Mouse (Mus musculus): Measurements from ENCODE around the gene Art5. TPM values are rescaled to one million over a fixed set of nuclear protein-coding genes. Genes with fewer than 3 reads are reported as not detected.

Gene Art5
- polyA plus RNA-seq (2015; fragmentation: Nextera tagmentation; extraction: Ambion mirVana): 0.07 and 0.32 TPM in 2 replicates

GRCm38 (mm10) chr7:102109171-102109570 is at the start of gene Art5:
Gene Art5 (minus strand): TSS chr7:102109489.
- H3K4me1 ChIP-seq (replicated peaks): peaks cover 13% of the 10 kb centered on the region
- no peaks in the 10 kb centered on the region for H3K36me3 ChIP-seq
- ATAC-seq (ENCODE audit: low read depth): no peak
- no peak within 1 kb of the TSS for H3K9ac ChIP-seq
- no peaks in the 10 kb centered on the region for H3K27me3 ChIP-seq
- no peaks in the 10 kb centered on the region for H3K9me3 ChIP-seq (replicated peaks)
- no peak for DNase-seq
- WGBS (ENCODE audit: insufficient replicate concordance): 71% methylated on average over 7 of the region's 7 CpGs
- H3K27ac ChIP-seq: no peak within 1 kb of the TSS; the same call in 1 of the 2 replicates
- H3K4me3 ChIP-seq (replicated peaks): no peak within 1 kb of the TSS
- H3K4me2 ChIP-seq: no peak within 1 kb of the TSS

GRCm38 (mm10) chr7:102153691-102154090 is 44.4 kb upstream of the Art5 start:
- Histone ChIP-seq H3K27me3 (no peaks in the 10 kb centered on the region), H3K4me2 (no peak overlapping the region), H3K9me3 (replicated peaks) (no peaks in the 10 kb centered on the region), H3K4me1 (replicated peaks) (no peaks in the 10 kb centered on the region), H3K36me3 (peaks cover 57% of the 10 kb centered on the region), H3K4me3 (replicated peaks) (no peak overlapping the region), H3K27ac (no peak overlapping the region), H3K9ac (no peak overlapping the region)
- WGBS (ENCODE audit: insufficient replicate concordance): 82% methylated on average over 5 of the region's 5 CpGs
- DNase-seq (no peak), ATAC-seq (ENCODE audit: low read depth) (no peak)

DNA sequence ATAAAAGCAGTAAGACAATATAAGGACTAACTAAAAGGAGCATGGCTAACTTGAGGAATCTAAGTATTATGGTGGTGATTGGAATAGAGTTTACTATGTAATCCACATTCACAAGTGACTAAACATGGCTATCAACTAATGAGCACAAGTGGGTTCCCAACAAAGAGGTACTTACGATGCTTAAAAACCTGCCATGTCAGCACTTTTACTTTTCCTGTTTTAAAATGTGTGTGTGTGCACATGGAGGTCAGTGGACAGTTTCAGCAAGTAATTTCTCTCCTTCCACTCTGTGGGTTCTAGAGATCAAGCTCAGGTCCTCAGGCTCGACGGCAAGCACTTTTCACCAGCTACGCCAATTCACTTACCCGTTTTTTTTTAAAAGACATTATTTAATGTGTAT is 28.6 kb upstream of the Art5 start:
- Histone ChIP-seq H3K27me3 (no peaks in the 10 kb centered on the region), H3K4me1 (replicated peaks) (no peaks in the 10 kb centered on the region), H3K9me3 (replicated peaks) (no peaks in the 10 kb centered on the region), H3K9ac (no peak overlapping the region), H3K27ac (no peak overlapping the region), H3K4me2 (no peak overlapping the region), H3K4me3 (replicated peaks) (no peak overlapping the region), H3K36me3 (peaks cover 81% of the 10 kb centered on the region)
- 92% methylated on average over 5 of the region's 5 CpGs for WGBS (ENCODE audit: insufficient replicate concordance)
- ATAC-seq (ENCODE audit: low read depth) (no peak), DNase-seq (no peak)

DNA sequence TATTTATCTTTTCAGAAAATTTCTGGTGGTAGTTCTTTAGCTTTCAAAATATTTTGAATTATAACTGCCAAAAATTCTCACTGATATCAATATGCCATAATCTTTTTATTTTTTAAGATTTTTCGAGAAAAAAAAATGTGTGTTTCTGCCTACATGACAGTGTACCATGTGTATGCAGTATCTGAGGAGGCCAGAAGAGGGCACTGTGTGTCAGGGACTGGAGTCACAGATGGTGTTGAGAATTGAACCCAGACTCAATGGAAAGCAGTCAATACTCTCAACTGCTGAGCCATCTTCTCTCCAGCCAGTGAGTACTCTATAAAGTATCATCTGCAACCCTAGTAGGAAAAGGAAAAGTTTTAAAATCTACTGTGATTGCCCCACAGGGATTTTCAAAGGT is 28.2 kb upstream of the Art5 start:
- Histone ChIP-seq H3K4me3 (replicated peaks) (no peak overlapping the region), H3K4me2 (no peak overlapping the region), H3K27me3 (no peaks in the 10 kb centered on the region), H3K4me1 (replicated peaks) (no peaks in the 10 kb centered on the region), H3K9ac (no peak overlapping the region), H3K27ac (no peak overlapping the region), H3K9me3 (replicated peaks) (no peaks in the 10 kb centered on the region), H3K36me3 (peaks cover 83% of the 10 kb centered on the region)
- 66% methylated on average over 1 of the region's 1 CpGs for WGBS (ENCODE audit: insufficient replicate concordance)
- DNase-seq: peak; percentile 37
- no peak for ATAC-seq (ENCODE audit: low read depth)

GRCm38 (mm10) chr7:102132395-102132794 is 23.1 kb upstream of the Art5 start:
- no peaks in the 10 kb centered on the region for H3K27me3 ChIP-seq
- DNase-seq (no peak), ATAC-seq (ENCODE audit: low read depth) (no peak)
- no peak overlapping the region for H3K4me3 ChIP-seq (replicated peaks)
- 90% methylated on average over 4 of the region's 4 CpGs for WGBS (ENCODE audit: insufficient replicate concordance)
- no peaks in the 10 kb centered on the region for H3K4me1 ChIP-seq (replicated peaks)
- H3K36me3 ChIP-seq: peaks cover 82% of the 10 kb centered on the region
- H3K9ac ChIP-seq: no peak overlapping the region
- no peaks in the 10 kb centered on the region for H3K9me3 ChIP-seq (replicated peaks)
- no peak overlapping the region for H3K27ac ChIP-seq
- no peak overlapping the region for H3K4me2 ChIP-seq

DNA sequence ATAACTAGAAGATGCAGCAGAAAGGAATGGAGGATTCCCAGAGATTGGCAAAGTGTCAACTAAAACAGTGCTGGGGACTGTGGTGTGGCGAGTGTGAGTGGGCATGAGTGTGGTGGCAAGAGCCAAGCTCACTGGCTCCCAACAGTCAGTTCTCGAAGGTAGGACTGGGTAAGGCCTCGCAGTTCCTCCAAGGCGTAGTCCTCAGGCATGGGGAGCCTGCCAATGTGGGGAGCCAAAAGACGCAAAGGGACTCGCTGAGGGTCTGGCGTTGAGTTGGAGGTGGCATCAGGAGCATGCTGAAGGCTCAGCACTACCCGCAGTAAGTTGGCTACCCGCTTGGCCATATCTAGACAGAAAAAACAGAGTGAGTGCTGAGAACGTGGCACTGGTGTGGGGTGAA is 11.0 kb upstream of the Art5 start:
- peaks cover 74% of the 10 kb centered on the region for H3K36me3 ChIP-seq
- 84% methylated on average over 10 of the region's 10 CpGs for WGBS (ENCODE audit: insufficient replicate concordance)
- ATAC-seq (ENCODE audit: low read depth) (no peak), DNase-seq (no peak)
- no peak overlapping the region for H3K27ac ChIP-seq
- no peaks in the 10 kb centered on the region for H3K9me3 ChIP-seq (replicated peaks)
- H3K27me3 ChIP-seq: no peaks in the 10 kb centered on the region
- no peak overlapping the region for H3K4me3 ChIP-seq (replicated peaks)
- no peaks in the 10 kb centered on the region for H3K4me1 ChIP-seq (replicated peaks)
- H3K4me2 ChIP-seq: no peak overlapping the region
- no peak overlapping the region for H3K9ac ChIP-seq

GRCm38 (mm10) chr7:102117382-102117781 is 8.1 kb upstream of the Art5 start:
- 70% methylated on average over 6 of the region's 6 CpGs for WGBS (ENCODE audit: insufficient replicate concordance)
- Histone ChIP-seq H3K27me3 (no peaks in the 10 kb centered on the region), H3K4me1 (replicated peaks) (peaks cover 7% of the 10 kb centered on the region; the same call in 1 of the 2 replicates), H3K4me2 (no peak overlapping the region), H3K9ac (no peak overlapping the region), H3K9me3 (replicated peaks) (no peaks in the 10 kb centered on the region), H3K27ac (no peak overlapping the region), H3K4me3 (replicated peaks) (no peak overlapping the region), H3K36me3 (peaks cover 44% of the 10 kb centered on the region)
- ATAC-seq (ENCODE audit: low read depth) (no peak), DNase-seq (no peak)

- Histone ChIP-seq H3K9ac (no peak within 1 kb of the TSS), H3K4me1 (replicated peaks) (peaks cover 7% of the 10 kb centered on the region; the same call in 1 of the 2 replicates), H3K4me3 (replicated peaks) (no peak within 1 kb of the TSS), H3K4me2 (no peak within 1 kb of the TSS), H3K9me3 (replicated peaks) (no peaks in the 10 kb centered on the region), H3K27ac (no peak within 1 kb of the TSS), H3K36me3 (peaks cover 38% of the 10 kb centered on the region), H3K27me3 (no peaks in the 10 kb centered on the region)
- no peak for ATAC-seq (ENCODE audit: low read depth)
- WGBS (ENCODE audit: insufficient replicate concordance): 43% methylated on average over 7 of the region's 7 CpGs
- no peak for DNase-seq
These were observed 7.5 kb upstream of the Art5 start, which contains the start of gene Chrna10 for GRCm38 (mm10) chr7:102116579-102117331. Gene Chrna10 (minus strand): TSS chr7:102116828.

GRCm38 (mm10) chr7:102113151-102113729 is 4.0 kb upstream of the Art5 start:
- H3K4me1 ChIP-seq (replicated peaks): peaks cover 7% of the 10 kb centered on the region; the same call in 1 of the 2 replicates
- H3K27me3 ChIP-seq: no peaks in the 10 kb centered on the region
- no peaks in the 10 kb centered on the region for H3K9me3 ChIP-seq (replicated peaks)
- H3K36me3 ChIP-seq: peaks cover 4% of the 10 kb centered on the region; the same call in 1 of the 2 replicates
- DNase-seq (no peak), ATAC-seq (ENCODE audit: low read depth) (no peak)
- no peak overlapping the region for H3K4me3 ChIP-seq (replicated peaks)
- 73% methylated on average over 45 of the region's 45 CpGs for WGBS (ENCODE audit: insufficient replicate concordance)
- no peak overlapping the region for H3K27ac ChIP-seq
- no peak overlapping the region for H3K9ac ChIP-seq
- no peak overlapping the region for H3K4me2 ChIP-seq

DNA sequence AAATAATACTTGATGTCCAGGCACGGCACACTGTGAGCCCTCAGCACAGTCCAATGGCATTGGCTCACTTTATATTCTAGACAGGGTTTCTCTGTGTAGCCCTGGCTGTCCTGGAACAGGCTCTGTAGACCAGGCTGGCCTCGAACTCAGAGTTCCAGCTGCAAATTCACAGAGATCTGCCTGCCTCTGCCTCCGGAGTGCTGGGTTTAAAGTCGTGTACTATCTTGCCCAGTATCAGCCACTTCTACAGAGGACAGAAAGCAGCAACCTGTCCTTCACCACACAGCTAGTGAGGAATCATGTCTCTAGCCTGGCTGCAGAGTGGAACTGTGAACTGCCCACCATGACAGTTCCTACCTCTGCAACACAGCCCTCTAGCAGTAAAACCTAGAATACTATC is 457 bp upstream of the Art5 start:
- Histone ChIP-seq H3K27ac (no peak overlapping the region; the same call in 1 of the 2 replicates), H3K4me2 (no peak overlapping the region), H3K27me3 (no peaks in the 10 kb centered on the region), H3K4me3 (replicated peaks) (no peak overlapping the region), H3K9ac (no peak overlapping the region), H3K9me3 (replicated peaks) (no peaks in the 10 kb centered on the region), H3K4me1 (replicated peaks) (peaks cover 11% of the 10 kb centered on the region), H3K36me3 (no peaks in the 10 kb centered on the region)
- ATAC-seq (ENCODE audit: low read depth) (no peak), DNase-seq (no peak)
- WGBS (ENCODE audit: insufficient replicate concordance): 59% methylated on average over 4 of the region's 4 CpGs

DNA sequence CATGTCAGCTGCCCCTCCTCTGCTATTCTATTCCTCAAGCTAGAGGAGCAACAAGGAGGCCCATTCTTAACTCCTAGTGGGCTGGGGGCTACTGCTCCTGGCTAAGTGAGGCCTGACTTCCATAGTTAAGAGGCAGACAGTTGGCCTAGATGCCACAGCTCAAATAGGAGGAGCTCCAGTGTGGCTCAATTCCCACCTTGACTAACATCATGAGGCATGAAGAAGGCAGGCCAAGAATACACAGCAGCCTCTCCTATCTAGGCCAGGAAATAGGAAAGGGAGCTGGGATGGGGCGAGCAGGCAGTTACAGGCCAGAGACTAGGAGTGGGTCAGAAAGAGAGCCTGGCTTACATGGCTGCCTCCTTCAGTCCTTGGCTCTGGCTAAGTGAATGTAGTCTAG is 1.1 kb downstream of the Art5 start:
- Histone ChIP-seq H3K9ac (no peak overlapping the region), H3K9me3 (replicated peaks) (no peaks in the 10 kb centered on the region), H3K27me3 (no peaks in the 10 kb centered on the region), H3K36me3 (no peaks in the 10 kb centered on the region), H3K27ac (no peak overlapping the region), H3K4me2 (no peak overlapping the region), H3K4me3 (replicated peaks) (no peak overlapping the region), H3K4me1 (replicated peaks) (peaks cover 15% of the 10 kb centered on the region)
- WGBS (ENCODE audit: insufficient replicate concordance): 63% methylated on average over 1 of the region's 1 CpGs
- ATAC-seq (ENCODE audit: low read depth) (no peak), DNase-seq (no peak)
